Mouse (Mus musculus): Measurements from ENCODE around the gene Syne3. TPM values are rescaled to one million over a fixed set of nuclear protein-coding genes. Genes with fewer than 3 reads are reported as not detected.

Gene Syne3
- polyA plus RNA-seq, 1 experiment from 2014 or later = 3.0 TPM

DNA sequence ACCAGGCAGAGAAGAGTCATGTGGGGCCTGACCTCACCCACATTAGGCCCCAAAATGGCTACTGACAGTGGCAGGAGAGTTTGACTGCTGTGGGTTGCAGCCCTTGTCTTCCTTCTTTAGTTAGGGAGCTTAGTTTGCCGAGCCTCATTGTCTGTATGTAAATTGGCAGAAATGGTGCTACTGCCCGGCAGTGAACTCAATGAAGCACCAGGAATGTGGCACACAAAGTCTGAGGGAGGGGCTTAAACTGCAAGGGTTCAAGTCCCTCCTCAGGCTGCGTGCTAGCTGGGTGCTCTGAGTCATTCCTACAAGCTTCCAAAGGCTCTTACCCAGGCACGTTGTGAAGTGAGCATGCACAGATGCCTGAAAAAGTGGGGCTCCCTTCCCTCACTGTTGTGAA lies 93.9 kb downstream of the Syne3 start:
- DNase-seq (ENCODE audit: low spot score) = no peak
- no peak overlapping the region for H3K27ac ChIP-seq (replicated peaks; ENCODE audit: low read depth, low read length)
- H3K4me2 ChIP-seq (ENCODE audit: low read depth, low read length) = no peak overlapping the region
- no peaks in the 10 kb centered on the region for H3K9me3 ChIP-seq (ENCODE audit: control insufficient read depth, low read length)
- no peaks in the 10 kb centered on the region for H3K27me3 ChIP-seq (replicated peaks; ENCODE audit: control insufficient read depth, insufficient read depth, low read length)
- no peak for ATAC-seq (ENCODE audit: low read depth)
- H3K4me1 ChIP-seq (ENCODE audit: control insufficient read depth, insufficient read depth, low read length) = no peaks in the 10 kb centered on the region; the same call in 1 of the 2 replicates
- H3K4me3 ChIP-seq (ENCODE audit: low read depth, low read length) = no peak overlapping the region
- WGBS = 66% methylated on average over 4 of the region's 4 CpGs
- no peak overlapping the region for H3K9ac ChIP-seq (ENCODE audit: low read depth, low read length)
- no peaks in the 10 kb centered on the region for H3K36me3 ChIP-seq (ENCODE audit: control insufficient read depth, insufficient read depth, low read length)

DNA sequence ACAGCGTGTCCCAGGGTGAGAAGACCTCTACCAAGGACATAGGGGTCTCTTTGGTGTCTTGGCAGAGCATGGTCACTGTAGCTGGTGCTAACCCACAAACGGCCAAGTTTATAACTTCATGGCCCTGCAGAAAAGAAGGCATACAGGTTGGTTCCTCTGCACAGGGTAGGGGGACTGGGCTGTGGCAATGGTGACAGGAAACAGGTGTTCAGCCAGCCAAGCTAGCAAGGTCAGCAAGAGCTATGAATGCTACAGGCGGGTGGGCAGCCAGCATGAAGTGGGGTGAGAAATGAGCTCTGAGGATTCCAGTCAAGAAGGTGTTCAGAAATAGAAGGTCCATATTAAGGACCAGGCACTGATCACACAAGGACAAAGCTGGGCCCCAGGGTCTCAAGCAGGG lies 96.6 kb downstream of the Syne3 start:
- WGBS = 75% methylated on average over 3 of the region's 3 CpGs
- Histone ChIP-seq H3K9ac (ENCODE audit: low read depth, low read length) (no peak overlapping the region), H3K4me2 (ENCODE audit: low read depth, low read length) (no peak overlapping the region), H3K4me1 (ENCODE audit: control insufficient read depth, insufficient read depth, low read length) (peaks cover 9% of the 10 kb centered on the region; the same call in 1 of the 2 replicates), H3K27me3 (replicated peaks; ENCODE audit: control insufficient read depth, insufficient read depth, low read length) (no peaks in the 10 kb centered on the region), H3K36me3 (ENCODE audit: control insufficient read depth, insufficient read depth, low read length) (no peaks in the 10 kb centered on the region), H3K4me3 (ENCODE audit: low read depth, low read length) (no peak overlapping the region), H3K27ac (replicated peaks; ENCODE audit: low read depth, low read length) (no peak overlapping the region), H3K9me3 (ENCODE audit: control insufficient read depth, low read length) (no peaks in the 10 kb centered on the region)
- ATAC-seq (ENCODE audit: low read depth) (no peak), DNase-seq (ENCODE audit: low spot score) (no peak)

GRCm38 (mm10) chr12:104912281-104912933 lies 97.2 kb downstream of the Syne3 start:
- Histone ChIP-seq H3K4me1 (ENCODE audit: control insufficient read depth, insufficient read depth, low read length) (peaks cover 11% of the 10 kb centered on the region; the same call in 1 of the 2 replicates), H3K4me3 (ENCODE audit: low read depth, low read length) (no peak overlapping the region), H3K27me3 (replicated peaks; ENCODE audit: control insufficient read depth, insufficient read depth, low read length) (no peaks in the 10 kb centered on the region), H3K9me3 (ENCODE audit: control insufficient read depth, low read length) (no peaks in the 10 kb centered on the region), H3K9ac (ENCODE audit: low read depth, low read length) (no peak overlapping the region), H3K4me2 (ENCODE audit: low read depth, low read length) (no peak overlapping the region), H3K36me3 (ENCODE audit: control insufficient read depth, insufficient read depth, low read length) (no peaks in the 10 kb centered on the region), H3K27ac (replicated peaks; ENCODE audit: low read depth, low read length) (no peak overlapping the region)
- ATAC-seq (ENCODE audit: low read depth) (no peak; the same call in 1 of the 2 replicates), DNase-seq (ENCODE audit: low spot score) (no peak)
- WGBS = 46% methylated on average over 10 of the region's 10 CpGs

DNA sequence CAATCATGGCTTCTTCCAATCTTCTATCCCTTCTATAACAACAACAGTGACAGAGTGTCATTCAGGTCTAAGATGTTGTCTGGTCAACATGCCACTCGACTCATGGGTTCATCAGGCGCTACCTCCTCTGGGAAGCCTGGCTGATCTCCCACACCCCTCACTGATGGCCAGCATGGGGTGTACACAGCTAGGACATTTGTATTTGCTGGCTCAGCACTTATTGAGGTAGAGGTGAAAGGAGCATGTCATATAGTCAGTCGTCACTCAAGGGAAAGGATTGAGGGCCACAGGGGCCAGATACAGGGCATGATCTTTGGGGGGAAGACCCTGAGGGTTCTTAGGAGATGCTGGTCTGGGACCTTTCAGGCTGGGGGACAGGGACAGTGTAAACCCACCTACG lies 99.9 kb downstream of the Syne3 start:
- peaks cover 11% of the 10 kb centered on the region; the same call in 1 of the 2 replicates for H3K4me1 ChIP-seq (ENCODE audit: control insufficient read depth, insufficient read depth, low read length)
- H3K4me3 ChIP-seq (ENCODE audit: low read depth, low read length) = no peak overlapping the region
- no peak overlapping the region for H3K4me2 ChIP-seq (ENCODE audit: low read depth, low read length)
- H3K9me3 ChIP-seq (ENCODE audit: control insufficient read depth, low read length) = no peaks in the 10 kb centered on the region
- H3K27ac ChIP-seq (replicated peaks; ENCODE audit: low read depth, low read length) = no peak overlapping the region
- ATAC-seq (ENCODE audit: low read depth) (no peak), DNase-seq (ENCODE audit: low spot score) (no peak)
- no peaks in the 10 kb centered on the region for H3K27me3 ChIP-seq (replicated peaks; ENCODE audit: control insufficient read depth, insufficient read depth, low read length)
- H3K9ac ChIP-seq (ENCODE audit: low read depth, low read length) = no peak overlapping the region
- H3K36me3 ChIP-seq (ENCODE audit: control insufficient read depth, insufficient read depth, low read length) = no peaks in the 10 kb centered on the region
- WGBS = 85% methylated on average over 4 of the region's 4 CpGs

DNA sequence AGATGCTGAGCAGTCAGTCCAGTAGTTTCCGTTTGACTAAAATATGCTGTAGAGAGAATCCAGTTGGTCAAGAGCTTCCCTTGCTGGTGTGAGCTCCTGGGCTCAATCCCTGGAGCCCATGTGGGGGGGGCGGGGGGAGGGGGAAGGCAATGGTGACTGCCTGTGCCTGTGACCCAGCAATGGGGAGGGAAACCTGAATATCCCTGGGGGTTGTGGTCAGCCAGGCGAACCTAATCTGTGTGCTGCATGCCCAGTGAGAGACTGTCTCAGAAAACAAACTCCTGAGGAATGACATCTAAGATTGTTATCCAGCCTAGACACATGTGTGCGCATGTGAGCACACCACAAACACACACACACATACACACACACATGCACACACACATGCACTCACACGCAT lies 100.6 kb downstream of the Syne3 start:
- no peaks in the 10 kb centered on the region for H3K9me3 ChIP-seq (ENCODE audit: control insufficient read depth, low read length)
- 0 out of 2 replicates have a peak, but pooled peaks have one; percentile 14 for ATAC-seq (ENCODE audit: low read depth)
- 54% methylated on average over 4 of the region's 5 CpGs for WGBS

DNA sequence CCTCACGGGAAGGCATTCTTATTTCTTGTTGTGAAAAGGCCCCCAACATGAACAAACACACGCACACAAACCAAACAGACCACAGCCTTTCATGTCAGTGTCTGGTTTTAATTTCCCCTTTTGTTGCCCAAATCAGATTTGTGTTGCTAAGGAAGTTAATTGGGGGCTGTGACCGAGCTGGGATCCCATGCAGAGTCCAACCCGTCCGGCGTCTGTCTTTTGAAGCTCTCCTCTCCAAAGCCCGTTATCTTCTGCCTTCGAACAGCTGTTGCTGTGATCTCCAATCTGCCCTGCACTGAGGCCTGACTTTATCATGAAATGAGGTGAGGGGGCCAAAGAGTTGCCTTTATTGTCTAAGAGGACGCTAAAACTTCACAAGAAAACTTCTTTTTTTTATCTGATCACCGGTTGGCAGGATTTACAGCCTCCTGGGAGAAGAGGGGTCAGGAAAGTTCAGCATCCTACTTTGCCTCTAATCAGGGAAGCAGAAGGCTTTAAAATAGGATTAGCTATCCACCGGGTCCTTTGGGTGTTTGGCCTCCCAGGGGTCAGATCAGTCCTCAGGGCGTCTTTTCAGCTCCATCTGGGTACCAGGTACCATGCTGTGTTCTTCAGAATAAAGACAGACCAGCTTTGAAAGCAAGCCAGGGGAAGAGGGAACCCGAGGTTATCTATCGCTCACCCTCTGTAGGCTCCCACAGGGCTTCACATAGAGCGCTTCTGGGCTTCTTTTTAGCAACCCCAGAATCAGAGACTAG lies 101.4 kb downstream of the Syne3 start:
- H3K27ac ChIP-seq (replicated peaks; ENCODE audit: low read depth, low read length) = peak overlapping the region; percentile 52
- DNase-seq (ENCODE audit: low spot score) (peak; percentile 61), ATAC-seq (ENCODE audit: low read depth) (no peak)
- no peak overlapping the region for H3K9ac ChIP-seq (ENCODE audit: low read depth, low read length)
- no peaks in the 10 kb centered on the region for H3K36me3 ChIP-seq (ENCODE audit: control insufficient read depth, insufficient read depth, low read length)
- H3K4me2 ChIP-seq (ENCODE audit: low read depth, low read length) = peak overlapping the region; percentile 20
- H3K9me3 ChIP-seq (ENCODE audit: control insufficient read depth, low read length) = no peaks in the 10 kb centered on the region
- no peak overlapping the region for H3K4me3 ChIP-seq (ENCODE audit: low read depth, low read length)
- H3K4me1 ChIP-seq (ENCODE audit: control insufficient read depth, insufficient read depth, low read length) = peaks cover 18% of the 10 kb centered on the region; the same call in 1 of the 2 replicates
- WGBS = 15% methylated on average over 15 of the region's 15 CpGs
- H3K27me3 ChIP-seq (replicated peaks; ENCODE audit: control insufficient read depth, insufficient read depth, low read length) = no peaks in the 10 kb centered on the region

More for the DNA sequence above, 100.6 kb downstream of the Syne3 start:
- H3K4me2 ChIP-seq (ENCODE audit: low read depth, low read length) = no peak overlapping the region
- H3K36me3 ChIP-seq (ENCODE audit: control insufficient read depth, insufficient read depth, low read length) = no peaks in the 10 kb centered on the region
- H3K4me1 ChIP-seq (ENCODE audit: control insufficient read depth, insufficient read depth, low read length) = peaks cover 15% of the 10 kb centered on the region; the same call in 1 of the 2 replicates
- no peak overlapping the region; the same call in 1 of the 2 replicates for H3K27ac ChIP-seq (replicated peaks; ENCODE audit: low read depth, low read length)
- H3K27me3 ChIP-seq (replicated peaks; ENCODE audit: control insufficient read depth, insufficient read depth, low read length) = no peaks in the 10 kb centered on the region
- H3K9ac ChIP-seq (ENCODE audit: low read depth, low read length) = no peak overlapping the region
- DNase-seq (ENCODE audit: low spot score) = no peak
- H3K4me3 ChIP-seq (ENCODE audit: low read depth, low read length) = no peak overlapping the region

- H3K36me3 ChIP-seq (ENCODE audit: control insufficient read depth, insufficient read depth, low read length) = no peaks in the 10 kb centered on the region
- no peak for DNase-seq (ENCODE audit: low spot score)
- 84% methylated on average over 2 of the region's 2 CpGs for WGBS
- no peak for ATAC-seq (ENCODE audit: low read depth)
- H3K9ac ChIP-seq (ENCODE audit: low read depth, low read length) = no peak overlapping the region
- H3K4me2 ChIP-seq (ENCODE audit: low read depth, low read length) = no peak overlapping the region
- no peak overlapping the region for H3K4me3 ChIP-seq (ENCODE audit: low read depth, low read length)
- H3K27me3 ChIP-seq (replicated peaks; ENCODE audit: control insufficient read depth, insufficient read depth, low read length) = no peaks in the 10 kb centered on the region
- H3K4me1 ChIP-seq (ENCODE audit: control insufficient read depth, insufficient read depth, low read length) = peaks cover 18% of the 10 kb centered on the region; the same call in 1 of the 2 replicates
- H3K9me3 ChIP-seq (ENCODE audit: control insufficient read depth, low read length) = no peaks in the 10 kb centered on the region
- H3K27ac ChIP-seq (replicated peaks; ENCODE audit: low read depth, low read length) = no peak overlapping the region
Observed at GRCm38 (mm10) chr12:104907133-104907532, 102.5 kb downstream of the Syne3 start.

DNA sequence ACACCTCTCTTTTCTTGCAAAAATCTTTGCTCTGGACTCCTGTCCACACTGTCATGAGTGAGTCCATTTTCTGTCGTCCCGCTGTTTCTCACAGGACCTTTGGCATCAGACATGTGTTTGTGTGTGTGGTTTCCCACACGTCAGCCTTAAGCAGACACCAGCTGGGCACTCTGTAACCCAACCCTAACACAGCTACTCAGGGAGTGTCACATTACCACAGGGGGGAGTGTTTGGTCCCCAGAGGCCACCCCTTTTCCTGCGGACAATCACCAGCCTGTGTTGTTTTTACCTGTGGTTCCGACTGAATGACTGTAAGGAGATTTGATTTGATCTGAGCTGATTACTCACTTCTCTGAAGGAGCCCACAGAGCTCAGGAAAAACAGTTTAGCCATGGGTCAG lies 105.5 kb downstream of the Syne3 start:
- no peak overlapping the region for H3K4me3 ChIP-seq (ENCODE audit: low read depth, low read length)
- peak; percentile 60 for ATAC-seq (ENCODE audit: low read depth)
- H3K27ac ChIP-seq (replicated peaks; ENCODE audit: low read depth, low read length) = peak overlapping the region; percentile 39; the same call in 1 of the 2 replicates
- H3K9ac ChIP-seq (ENCODE audit: low read depth, low read length) = no peak overlapping the region
- no peaks in the 10 kb centered on the region for H3K9me3 ChIP-seq (ENCODE audit: control insufficient read depth, low read length)
- no peaks in the 10 kb centered on the region for H3K27me3 ChIP-seq (replicated peaks; ENCODE audit: control insufficient read depth, insufficient read depth, low read length)
- H3K36me3 ChIP-seq (ENCODE audit: control insufficient read depth, insufficient read depth, low read length) = no peaks in the 10 kb centered on the region
- DNase-seq (ENCODE audit: low spot score) = peak; percentile 83
- peaks cover 18% of the 10 kb centered on the region for H3K4me1 ChIP-seq (ENCODE audit: control insufficient read depth, insufficient read depth, low read length)
- no peak overlapping the region for H3K4me2 ChIP-seq (ENCODE audit: low read depth, low read length)
- 8% methylated on average over 5 of the region's 5 CpGs for WGBS

Measured in embryonic facial prominence, embryonic 14.5 days (tissue).